Mouse (Mus musculus): Measurements from ENCODE around the gene Creb3l4. TPM values are rescaled to one million over a fixed set of nuclear protein-coding genes. Genes with fewer than 3 reads are reported as not detected.

The Creb3l4 gene
- polyA plus RNA-seq, 1 experiment from 2014 or later = 1.6 TPM

DNA sequence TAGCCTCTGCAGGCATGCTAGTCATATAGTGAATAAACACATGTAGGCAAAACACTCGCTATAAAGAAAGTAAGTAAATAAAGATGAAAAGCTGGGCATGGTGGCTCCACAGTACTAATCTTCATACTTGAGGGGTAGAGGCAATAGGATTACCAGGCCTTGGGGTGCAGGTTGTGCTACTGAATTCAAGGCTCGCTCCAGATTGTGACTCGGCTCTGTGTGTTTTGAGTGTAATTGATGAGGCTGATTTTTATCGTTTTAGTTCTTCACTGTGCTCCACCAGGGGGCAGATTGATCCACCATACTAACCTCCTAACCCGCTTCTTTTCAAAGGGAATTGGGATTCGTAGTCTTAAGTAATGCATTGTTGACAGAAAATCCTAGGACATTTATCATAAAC lies 23.2 kb downstream of the Creb3l4 start:
- Histone ChIP-seq H3K36me3 (replicated peaks) (no peaks in the 10 kb centered on the region), H3K9me3 (no peaks in the 10 kb centered on the region), H3K4me3 (peak overlapping the region; percentile 37), H3K27me3 (replicated peaks) (no peaks in the 10 kb centered on the region), H3K9ac (no peak overlapping the region; the same call in 1 of the 2 replicates), H3K27ac (peak overlapping the region; percentile 71), H3K4me1 (peaks cover 14% of the 10 kb centered on the region), H3K4me2 (peak overlapping the region; percentile 73)
- 13% methylated on average over 6 of the region's 6 CpGs for WGBS
- ATAC-seq (replicated peaks) = peak; percentile 59; the same call in 1 of the 2 replicates

DNA sequence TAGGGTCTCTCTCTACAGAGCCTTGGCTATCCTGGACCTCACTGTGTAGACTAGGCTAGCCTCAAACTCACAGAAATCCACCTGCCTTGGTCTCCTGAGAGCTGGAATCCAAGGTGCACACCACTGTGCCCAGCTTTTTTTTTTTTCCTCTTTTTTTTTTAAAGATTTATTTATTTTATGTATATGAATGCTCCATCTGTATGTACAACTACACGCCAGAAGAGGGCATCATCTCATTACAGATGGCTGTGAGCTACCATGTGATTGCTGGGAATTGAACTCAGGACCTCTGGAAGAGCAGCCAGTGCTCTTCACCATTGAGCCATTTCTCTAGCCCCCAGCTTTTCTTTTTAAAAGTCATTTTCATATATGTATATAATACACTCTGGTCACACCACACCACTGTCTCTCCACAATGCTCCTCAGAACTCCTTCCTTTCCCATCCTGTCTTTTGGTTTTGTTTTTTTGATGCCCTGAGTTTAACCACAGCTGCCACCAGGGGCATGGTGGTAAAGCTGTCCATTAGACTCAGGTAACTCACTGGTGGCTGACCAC lies 27.4 kb downstream of the Creb3l4 start:
- Histone ChIP-seq H3K9ac (no peak overlapping the region), H3K27me3 (replicated peaks) (no peaks in the 10 kb centered on the region), H3K36me3 (replicated peaks) (peaks cover 1% of the 10 kb centered on the region; the same call in 1 of the 2 replicates), H3K4me3 (no peak overlapping the region), H3K4me2 (no peak overlapping the region), H3K4me1 (peaks cover 34% of the 10 kb centered on the region), H3K9me3 (no peaks in the 10 kb centered on the region), H3K27ac (no peak overlapping the region)
- 44% methylated on average over 1 of the region's 1 CpGs for WGBS
- ATAC-seq (replicated peaks) = no peak

DNA sequence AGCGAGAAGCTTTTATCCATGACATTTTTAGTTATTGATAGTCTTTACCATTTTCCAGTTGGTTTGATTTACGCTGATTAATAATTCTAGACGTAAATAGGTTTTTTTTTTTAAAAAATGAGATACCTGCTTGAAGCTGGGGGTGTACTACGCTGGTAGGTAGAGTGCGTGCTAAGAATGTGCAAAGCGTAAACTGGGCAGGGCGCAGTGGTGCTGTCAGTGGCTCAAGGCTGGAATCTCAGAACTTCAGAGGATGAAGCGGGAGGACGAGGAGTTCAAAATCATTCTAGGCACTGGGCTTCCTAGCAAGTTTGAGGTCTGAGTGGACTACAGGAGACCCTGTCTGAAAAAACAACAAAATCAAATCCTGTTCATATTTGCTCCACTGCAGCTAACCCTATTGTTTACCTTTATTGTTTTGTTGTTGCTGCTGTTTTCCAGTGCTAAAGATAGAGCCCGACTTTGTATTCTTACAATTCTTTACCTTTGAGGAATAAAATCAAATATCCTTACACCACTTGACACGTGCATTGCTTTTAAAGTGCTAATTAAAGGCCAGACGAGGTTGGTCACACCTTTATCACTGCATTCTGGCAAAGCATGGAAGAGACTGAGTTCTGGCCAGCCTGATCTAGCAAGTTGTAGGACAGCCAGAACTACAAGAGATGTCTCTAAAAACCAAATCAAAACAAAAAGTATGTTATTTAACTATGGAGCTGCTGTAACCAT lies 29.2 kb downstream of the Creb3l4 start:
- Histone ChIP-seq H3K4me2 (peak overlapping the region; percentile 96), H3K4me1 (peaks cover 32% of the 10 kb centered on the region), H3K9ac (peak overlapping the region; percentile 93), H3K27ac (peak overlapping the region; percentile 91), H3K36me3 (replicated peaks) (peaks cover 8% of the 10 kb centered on the region; the same call in 1 of the 2 replicates), H3K27me3 (replicated peaks) (no peaks in the 10 kb centered on the region), H3K9me3 (no peaks in the 10 kb centered on the region), H3K4me3 (peak overlapping the region; percentile 93)
- peak; percentile 68 for ATAC-seq (replicated peaks)
- WGBS = 12% methylated on average over 12 of the region's 12 CpGs

DNA sequence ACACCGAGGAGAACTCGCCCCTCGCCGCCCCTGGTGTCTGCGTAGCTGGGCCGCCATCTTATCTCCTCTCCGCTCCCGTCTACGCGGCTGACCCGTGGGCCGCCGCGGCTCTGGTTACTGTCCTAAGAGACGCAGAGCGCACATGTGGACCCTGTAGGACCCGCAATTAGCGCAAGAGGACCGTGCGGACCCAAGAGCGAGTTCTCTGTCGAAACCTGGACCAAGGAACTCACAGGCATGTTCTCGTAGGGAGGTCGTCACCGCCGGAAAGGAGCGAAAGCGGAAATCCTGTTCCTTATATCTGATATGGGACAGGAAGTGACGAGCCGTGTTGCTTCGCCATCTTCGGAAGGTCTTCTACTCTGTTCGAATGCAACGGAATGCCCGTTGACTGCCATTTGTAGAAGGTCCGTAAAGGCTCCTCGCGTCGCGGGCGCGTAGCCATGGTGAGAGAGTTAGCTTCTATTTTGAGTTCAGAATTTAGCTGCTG lies 29.9 kb downstream of the Creb3l4 start, which contains the start of the genes Rps27 and Rab13:
Gene Rps27, minus strand, starts transcription at position 275 of the 490 bp plus-strand sequence.
Gene Rab13, plus strand, starts transcription at position 319 of the 490 bp plus-strand sequence.
- H3K27ac ChIP-seq = peak within 1 kb of the TSS; percentile 91
- peak within 1 kb of the TSS; percentile 93 for H3K4me3 ChIP-seq
- WGBS = under 1% methylated on average over 42 of the region's 42 CpGs
- H3K9me3 ChIP-seq = no peaks in the 10 kb centered on the region
- peak within 1 kb of the TSS; percentile 93 for H3K9ac ChIP-seq
- ATAC-seq (replicated peaks) = peak; percentile 95
- H3K36me3 ChIP-seq (replicated peaks) = peaks cover 13% of the 10 kb centered on the region; the same call in 1 of the 2 replicates
- peaks cover 32% of the 10 kb centered on the region for H3K4me1 ChIP-seq
- no peaks in the 10 kb centered on the region for H3K27me3 ChIP-seq (replicated peaks)
- peak within 1 kb of the TSS; percentile 96 for H3K4me2 ChIP-seq

DNA sequence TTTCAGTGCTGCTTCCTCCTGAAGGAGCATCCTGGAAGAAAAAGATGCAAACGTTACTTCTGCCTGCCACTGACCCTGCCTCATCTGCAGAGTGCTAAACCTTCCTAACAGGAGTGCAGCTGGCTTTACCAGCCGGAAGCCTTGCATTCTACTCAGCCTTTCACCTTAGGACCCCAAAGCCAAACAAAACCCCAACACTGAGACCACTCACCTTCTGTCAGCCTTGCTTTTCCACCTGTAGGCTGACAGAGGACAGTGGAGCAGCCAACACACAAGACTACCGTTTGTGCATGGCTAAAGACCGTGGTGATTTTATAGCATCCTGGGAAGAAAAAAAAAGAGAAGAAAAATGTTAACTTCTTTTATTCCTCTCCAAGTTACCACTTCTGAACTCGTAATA lies 30.6 kb downstream of the Creb3l4 start:
- peak overlapping the region; percentile 96 for H3K4me2 ChIP-seq
- no peaks in the 10 kb centered on the region for H3K27me3 ChIP-seq (replicated peaks)
- peak overlapping the region; percentile 91 for H3K27ac ChIP-seq
- H3K9me3 ChIP-seq = no peaks in the 10 kb centered on the region
- 15% methylated on average over 5 of the region's 5 CpGs for WGBS
- peak overlapping the region; percentile 93 for H3K9ac ChIP-seq
- peaks cover 19% of the 10 kb centered on the region; the same call in 1 of the 2 replicates for H3K36me3 ChIP-seq (replicated peaks)
- peak overlapping the region; percentile 93 for H3K4me3 ChIP-seq
- no peak for ATAC-seq (replicated peaks)
- H3K4me1 ChIP-seq = peaks cover 32% of the 10 kb centered on the region

DNA sequence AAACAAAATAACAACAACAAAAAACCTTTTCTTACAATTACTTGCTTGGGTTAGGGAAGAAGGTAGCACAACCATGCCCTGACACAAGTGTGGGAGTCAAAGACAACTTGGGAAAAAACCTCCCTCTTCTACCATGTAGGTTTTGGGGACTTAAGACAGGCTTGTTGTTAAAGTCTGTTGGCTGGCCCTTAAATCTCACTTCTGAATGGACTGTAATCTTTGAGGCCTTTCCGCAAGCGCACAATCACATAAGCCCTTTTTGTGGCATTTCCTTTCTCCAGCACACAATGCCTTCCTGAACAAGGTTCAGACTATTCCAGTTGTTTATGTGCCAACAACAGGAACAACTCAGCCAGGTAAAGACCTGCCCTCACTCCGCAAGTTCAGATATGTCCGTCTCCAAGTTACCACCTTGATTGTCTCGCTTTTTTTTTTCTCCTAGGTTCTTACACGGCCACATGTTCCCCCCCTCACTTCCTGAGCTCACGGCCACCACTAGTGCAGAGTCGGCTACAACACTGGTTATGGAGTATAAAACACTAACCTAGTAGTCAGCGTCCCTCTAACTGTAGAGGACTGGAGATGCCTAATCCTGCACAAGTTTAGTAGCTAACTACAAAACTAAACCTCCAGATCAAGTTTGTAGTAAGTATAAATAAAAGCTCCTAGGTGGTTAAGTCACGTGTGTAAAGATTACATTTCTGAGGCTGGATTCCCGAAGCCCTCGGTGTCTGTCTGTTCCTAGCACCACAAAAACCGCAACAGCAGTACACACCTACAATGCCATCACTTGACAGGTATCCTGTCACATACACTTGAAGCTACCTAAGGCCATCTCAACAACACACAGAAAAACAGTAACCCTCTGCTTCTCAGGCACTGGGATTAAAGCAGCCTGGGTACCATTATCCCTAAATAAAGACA lies 31.6 kb downstream of the Creb3l4 start:
- peaks cover 19% of the 10 kb centered on the region; the same call in 1 of the 2 replicates for H3K36me3 ChIP-seq (replicated peaks)
- 85% methylated on average over 13 of the region's 13 CpGs for WGBS
- no peaks in the 10 kb centered on the region for H3K9me3 ChIP-seq
- H3K9ac ChIP-seq = no peak overlapping the region
- no peak overlapping the region for H3K27ac ChIP-seq
- no peaks in the 10 kb centered on the region for H3K27me3 ChIP-seq (replicated peaks)
- H3K4me3 ChIP-seq = peak overlapping the region; percentile 93; the same call in 1 of the 2 replicates
- H3K4me2 ChIP-seq = peak overlapping the region; percentile 96; the same call in 1 of the 2 replicates
- H3K4me1 ChIP-seq = peaks cover 32% of the 10 kb centered on the region
- ATAC-seq (replicated peaks) = no peak

DNA sequence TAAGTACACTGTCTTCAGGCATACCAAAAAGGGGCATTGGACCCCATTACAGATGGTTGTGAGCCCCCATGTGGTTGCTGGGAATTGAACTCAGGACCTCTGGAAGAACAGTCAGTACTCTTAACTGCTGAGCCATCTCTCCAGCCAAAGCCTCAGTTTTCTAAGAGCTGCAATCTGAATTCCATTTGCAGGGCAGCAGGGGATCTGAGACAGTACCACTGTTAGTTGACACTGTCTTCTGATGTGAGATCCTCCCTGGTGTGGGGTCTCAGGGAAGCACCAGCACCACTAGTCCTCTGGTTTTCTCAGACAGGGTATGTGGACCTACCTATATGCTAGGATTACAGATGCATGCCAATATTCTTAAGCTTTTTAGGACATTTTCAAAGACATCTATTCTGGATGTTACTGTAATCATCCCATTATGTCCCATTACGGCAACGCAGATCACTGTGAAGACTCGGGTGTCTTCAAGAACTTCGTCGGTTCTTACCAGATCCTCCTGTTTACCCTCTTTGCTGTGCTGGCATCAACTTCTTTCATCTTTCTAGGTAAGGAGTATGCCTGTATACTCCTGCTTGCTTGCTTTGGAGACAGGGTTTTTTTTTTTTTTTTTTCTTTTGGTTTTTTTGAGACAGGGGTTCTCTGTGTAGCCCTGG lies 33.3 kb downstream of the Creb3l4 start:
- H3K27ac ChIP-seq = no peak overlapping the region
- H3K27me3 ChIP-seq (replicated peaks) = no peaks in the 10 kb centered on the region
- H3K9ac ChIP-seq = no peak overlapping the region
- 93% methylated on average over 5 of the region's 5 CpGs for WGBS
- H3K36me3 ChIP-seq (replicated peaks) = peaks cover 19% of the 10 kb centered on the region; the same call in 1 of the 2 replicates
- no peak for ATAC-seq (replicated peaks)
- no peak overlapping the region for H3K4me2 ChIP-seq
- peaks cover 32% of the 10 kb centered on the region for H3K4me1 ChIP-seq
- H3K9me3 ChIP-seq = no peaks in the 10 kb centered on the region
- no peak overlapping the region for H3K4me3 ChIP-seq

DNA sequence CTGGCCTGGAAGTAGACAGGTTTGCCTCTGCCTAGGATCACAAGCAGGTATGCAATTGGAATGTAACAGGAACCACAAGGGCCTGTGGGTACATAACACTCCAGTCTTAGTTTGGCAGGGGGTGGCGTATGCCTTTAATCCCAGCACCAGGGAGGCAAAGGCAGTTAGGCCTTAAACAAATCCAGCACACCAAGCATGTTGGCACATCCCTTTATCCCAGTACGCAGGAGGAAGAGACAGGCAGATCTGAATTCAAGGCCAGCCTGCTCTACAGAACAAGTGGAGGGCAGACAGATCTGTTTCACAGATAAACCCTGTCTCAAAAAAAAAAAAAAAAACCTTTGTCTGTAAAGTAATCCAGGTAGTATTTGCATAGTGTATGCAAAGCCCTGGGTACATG lies 34.6 kb downstream of the Creb3l4 start:
- 92% methylated on average over 2 of the region's 2 CpGs for WGBS
- H3K9ac ChIP-seq = no peak overlapping the region
- peaks cover 19% of the 10 kb centered on the region; the same call in 1 of the 2 replicates for H3K36me3 ChIP-seq (replicated peaks)
- H3K4me1 ChIP-seq = peaks cover 24% of the 10 kb centered on the region
- no peak overlapping the region for H3K27ac ChIP-seq
- no peak overlapping the region for H3K4me3 ChIP-seq
- no peaks in the 10 kb centered on the region for H3K27me3 ChIP-seq (replicated peaks)
- H3K4me2 ChIP-seq = no peak overlapping the region
- no peak for ATAC-seq (replicated peaks)
- H3K9me3 ChIP-seq = no peaks in the 10 kb centered on the region

DNA sequence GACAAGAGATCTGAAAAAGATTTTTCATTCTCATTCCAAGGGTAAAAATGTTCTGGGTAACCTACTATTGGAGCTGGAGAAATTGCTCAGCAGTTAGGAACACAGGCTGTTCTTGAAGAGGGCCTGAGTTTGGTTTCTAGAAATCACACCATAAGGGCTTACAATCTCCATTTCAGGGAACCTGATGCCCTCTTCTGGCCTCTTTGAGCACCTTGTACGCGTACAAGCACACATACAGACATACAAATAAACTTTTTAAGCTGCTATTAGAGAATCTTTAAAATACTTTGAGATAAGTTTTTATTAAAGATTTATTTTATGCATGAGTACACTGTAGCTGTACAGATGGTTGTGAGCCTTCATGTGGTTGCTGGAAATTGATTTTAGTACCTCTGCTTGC lies 38.7 kb downstream of the Creb3l4 start:
- no peaks in the 10 kb centered on the region for H3K9me3 ChIP-seq
- peaks cover 12% of the 10 kb centered on the region; the same call in 1 of the 2 replicates for H3K36me3 ChIP-seq (replicated peaks)
- no peak for ATAC-seq (replicated peaks)
- no peak overlapping the region for H3K27ac ChIP-seq
- H3K27me3 ChIP-seq (replicated peaks) = no peaks in the 10 kb centered on the region
- WGBS = 95% methylated on average over 2 of the region's 2 CpGs
- H3K4me3 ChIP-seq = no peak overlapping the region
- no peaks in the 10 kb centered on the region for H3K4me1 ChIP-seq
- no peak overlapping the region for H3K9ac ChIP-seq
- H3K4me2 ChIP-seq = no peak overlapping the region

DNA sequence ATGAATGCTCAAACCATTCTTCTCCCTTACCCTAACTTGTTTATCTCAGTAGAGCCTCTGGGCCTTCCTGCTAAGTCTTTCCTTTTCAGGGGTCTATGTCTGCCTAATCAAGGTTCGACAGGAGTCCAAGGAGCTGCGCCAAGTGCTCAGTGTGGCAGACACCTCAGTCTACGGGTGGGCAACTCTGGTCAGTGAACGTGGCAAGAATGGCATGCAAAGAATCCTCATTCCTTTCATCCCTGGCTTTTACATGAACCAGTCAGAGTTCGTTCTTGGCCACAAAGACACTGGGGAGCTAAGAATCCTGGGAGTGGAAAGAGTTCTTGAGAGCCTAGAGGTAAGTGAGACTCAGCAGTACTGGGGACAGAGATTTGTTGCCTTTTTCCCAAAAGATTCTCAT lies 39.7 kb downstream of the Creb3l4 start:
- Histone ChIP-seq H3K9me3 (no peaks in the 10 kb centered on the region), H3K4me1 (no peaks in the 10 kb centered on the region), H3K4me2 (no peak overlapping the region), H3K27me3 (replicated peaks) (no peaks in the 10 kb centered on the region), H3K36me3 (replicated peaks) (peaks cover 7% of the 10 kb centered on the region; the same call in 1 of the 2 replicates), H3K9ac (no peak overlapping the region), H3K27ac (no peak overlapping the region), H3K4me3 (no peak overlapping the region)
- ATAC-seq (replicated peaks) = no peak
- 78% methylated on average over 5 of the region's 5 CpGs for WGBS

DNA sequence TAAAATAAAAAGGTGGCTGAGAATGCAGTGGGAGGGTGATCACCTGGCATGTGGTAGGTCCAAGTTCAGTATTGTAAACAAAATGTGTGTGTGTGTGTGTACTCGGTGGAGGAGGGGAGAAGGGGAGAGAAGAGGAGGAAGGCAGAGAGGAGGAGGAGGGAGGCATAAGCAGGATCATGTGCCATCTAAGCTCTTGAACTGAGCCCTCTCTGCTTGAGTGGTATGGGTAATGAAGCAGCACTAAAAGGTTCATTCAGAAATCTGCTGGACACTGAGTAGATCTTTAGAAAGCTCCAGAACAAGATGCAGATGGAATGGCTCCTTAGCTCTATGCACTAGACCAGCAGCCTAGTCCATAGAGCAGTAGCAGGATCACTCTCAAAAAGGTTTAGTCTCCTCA lies 40.4 kb downstream of the Creb3l4 start:
- H3K9ac ChIP-seq = no peak overlapping the region
- no peaks in the 10 kb centered on the region for H3K9me3 ChIP-seq
- WGBS = 71% methylated on average over 1 of the region's 1 CpGs
- H3K27ac ChIP-seq = no peak overlapping the region
- 0 out of 2 replicates have a peak, but pooled peaks cover under 1% of the 10 kb centered on the region for H3K36me3 ChIP-seq (replicated peaks)
- H3K27me3 ChIP-seq (replicated peaks) = no peaks in the 10 kb centered on the region
- no peak for ATAC-seq (replicated peaks)
- H3K4me1 ChIP-seq = no peaks in the 10 kb centered on the region
- no peak overlapping the region for H3K4me2 ChIP-seq
- H3K4me3 ChIP-seq = no peak overlapping the region

Measured in midbrain, embryonic 15.5 days (tissue).